Mouse (Mus musculus) hindbrain, embryonic 12.5 days (tissue): ENCODE measurements around the gene Tomm40l. TPM values are rescaled to one million over a fixed set of nuclear protein-coding genes. Genes with fewer than 3 reads are reported as not detected.

Experiments used
- ATAC-seq: fragments of 200-750 bp; cut with Nextera tagmentation; 2 replicates; pipeline ENCODE4 v1.8.0; 2017; ENCODE audit warnings: moderate TSS enrichment; ENCODE audit not compliant: low FRiP score
- H3K27ac ChIP-seq: fragments of 300-500 bp; sonication (generic); 2 replicates; pipeline ENCODE4 v1.5.1; 2016; ENCODE audit warnings: mild to moderate bottlenecking
- H3K27me3 ChIP-seq: fragments of 300-500 bp; sonication (generic); 2 replicates; pipeline ENCODE4 v1.6.1; 2016; ENCODE audit warnings: mild to moderate bottlenecking
- H3K36me3 ChIP-seq: fragments of 300-500 bp; sonication (generic); 2 replicates; pipeline ENCODE4 v1.6.1; 2016; ENCODE audit warnings: mild to moderate bottlenecking
- H3K4me1 ChIP-seq: fragments of 300-500 bp; sonication (generic); 2 replicates; pipeline ENCODE4 v1.6.1; 2016
- H3K4me2 ChIP-seq: fragments of 300-500 bp; sonication (generic); replicated peaks from 2 replicates; pipeline ENCODE4 v1.6.1; 2016; ENCODE audit warnings: mild to moderate bottlenecking
- H3K4me3 ChIP-seq: fragments of 300-500 bp; sonication (generic); 2 replicates; pipeline ENCODE4 v1.5.1; 2016; ENCODE audit warnings: mild to moderate bottlenecking
- H3K9ac ChIP-seq: fragments of 300-500 bp; sonication (generic); 2 replicates; pipeline ENCODE4 v1.6.1; 2016; ENCODE audit warnings: mild to moderate bottlenecking, moderate library complexity
- H3K9me3 ChIP-seq: fragments of 300-500 bp; sonication (generic); replicated peaks from 2 replicates; pipeline ENCODE4 v1.6.1; 2016; ENCODE audit warnings: mild to moderate bottlenecking
- WGBS: fragments of 180-500 bp; shearing (Covaris S2); methylation state at CpG from one replicate; pipeline ENCODE4 v1.1.7; 2016; 5-methylcytosine and 5-hydroxymethylcytosine counted together
- polyA plus RNA-seq: library from polyadenylated mRNA; unstranded; fragments of >200 nt; fragmentation: Nextera tagmentation; extraction: Ambion mirVana; gene quantifications from 2 replicates; pipeline ENCODE4 v1.2.1, GENCODE M21; 2016

Tomm40l gene
- polyA plus RNA-seq, 1 experiment from 2014 or later, result 28.1 TPM

GRCm38 (mm10) chr1:171183025-171183424 lies 39.3 kb downstream of the Tomm40l start:
- Histone ChIP-seq H3K27me3 (no peaks in the 10 kb centered on the region), H3K36me3 (no peaks in the 10 kb centered on the region), H3K9me3 (no peaks in the 10 kb centered on the region), H3K4me2 (no peak overlapping the region), H3K27ac (no peak overlapping the region), H3K4me3 (no peak overlapping the region), H3K9ac (no peak overlapping the region), H3K4me1 (peaks cover under 1% of the 10 kb centered on the region)
- WGBS, result 82% methylated on average over 3 of the region's 3 CpGs
- ATAC-seq, result no peak

DNA sequence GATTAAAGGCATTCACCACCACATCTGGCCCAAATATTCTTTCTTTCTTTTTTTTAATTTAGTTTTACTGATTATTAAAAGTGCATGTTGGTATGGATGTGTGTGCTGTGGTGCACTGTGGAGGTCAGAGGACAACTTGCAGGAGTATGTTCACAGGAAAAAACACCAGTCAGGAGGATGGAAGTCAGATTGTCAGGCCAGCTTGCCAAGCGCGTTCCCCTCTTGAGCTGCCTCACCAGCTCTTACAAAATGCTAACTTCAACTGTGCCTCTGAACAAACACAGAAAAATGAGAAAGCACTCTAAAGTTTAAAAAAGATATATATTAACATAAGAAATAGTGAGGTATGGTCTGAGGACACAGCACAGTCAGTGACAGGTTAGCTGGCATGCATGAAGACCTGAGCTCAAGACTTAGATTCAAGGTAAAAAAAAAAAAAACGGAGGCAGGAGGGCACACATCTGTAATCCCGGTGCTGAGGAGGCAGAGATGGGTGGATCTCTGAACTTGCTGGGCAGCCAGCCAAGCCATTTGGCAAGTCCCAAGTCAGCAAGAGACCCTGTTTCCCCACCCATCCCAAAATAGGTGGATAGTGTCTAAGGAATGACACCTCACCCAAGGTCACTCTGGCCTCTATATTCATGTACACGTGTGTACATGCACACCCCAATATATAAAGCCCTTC lies 42.7 kb downstream of the Tomm40l start:
- H3K36me3 ChIP-seq, result no peaks in the 10 kb centered on the region
- H3K9ac ChIP-seq, result no peak overlapping the region
- no peak overlapping the region for H3K4me3 ChIP-seq
- no peak for ATAC-seq
- WGBS, result 88% methylated on average over 5 of the region's 5 CpGs
- H3K4me1 ChIP-seq, result no peaks in the 10 kb centered on the region
- H3K27ac ChIP-seq, result no peak overlapping the region
- no peak overlapping the region for H3K4me2 ChIP-seq
- H3K27me3 ChIP-seq, result no peaks in the 10 kb centered on the region
- no peaks in the 10 kb centered on the region for H3K9me3 ChIP-seq

GRCm38 (mm10) chr1:171172779-171173178 lies 49.5 kb downstream of the Tomm40l start:
- WGBS, result 97% methylated on average over 8 of the region's 8 CpGs
- H3K4me3 ChIP-seq, result no peak overlapping the region
- no peaks in the 10 kb centered on the region for H3K36me3 ChIP-seq
- H3K27ac ChIP-seq, result no peak overlapping the region
- H3K4me2 ChIP-seq, result no peak overlapping the region
- H3K4me1 ChIP-seq, result no peaks in the 10 kb centered on the region
- no peak for ATAC-seq
- no peaks in the 10 kb centered on the region for H3K9me3 ChIP-seq
- H3K27me3 ChIP-seq, result no peaks in the 10 kb centered on the region
- no peak overlapping the region for H3K9ac ChIP-seq

DNA sequence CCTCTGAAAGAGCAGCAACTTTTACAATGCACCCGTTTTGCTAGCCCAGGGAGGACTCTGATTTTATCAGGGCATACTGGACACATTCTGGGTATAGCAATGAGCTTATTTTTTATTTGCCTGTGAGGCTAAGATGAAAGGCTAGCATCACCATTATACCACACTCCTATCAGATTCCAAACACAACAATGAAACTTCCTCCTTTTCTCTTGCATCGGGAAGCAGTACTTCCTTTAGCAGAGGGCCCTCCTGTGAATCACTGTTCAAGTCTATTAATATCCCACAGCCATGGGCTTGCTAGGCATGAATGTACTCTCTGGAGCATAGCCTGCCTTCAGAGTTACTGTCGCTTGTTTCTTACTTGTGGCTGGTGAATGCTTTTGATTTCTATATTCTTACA lies 51.2 kb downstream of the Tomm40l start:
- Histone ChIP-seq H3K27me3 (no peaks in the 10 kb centered on the region), H3K9ac (no peak overlapping the region), H3K4me3 (no peak overlapping the region), H3K27ac (no peak overlapping the region), H3K4me1 (no peaks in the 10 kb centered on the region), H3K4me2 (no peak overlapping the region), H3K36me3 (no peaks in the 10 kb centered on the region), H3K9me3 (no peaks in the 10 kb centered on the region)
- WGBS, result 67% methylated on average over 3 of the region's 3 CpGs
- no peak for ATAC-seq

DNA sequence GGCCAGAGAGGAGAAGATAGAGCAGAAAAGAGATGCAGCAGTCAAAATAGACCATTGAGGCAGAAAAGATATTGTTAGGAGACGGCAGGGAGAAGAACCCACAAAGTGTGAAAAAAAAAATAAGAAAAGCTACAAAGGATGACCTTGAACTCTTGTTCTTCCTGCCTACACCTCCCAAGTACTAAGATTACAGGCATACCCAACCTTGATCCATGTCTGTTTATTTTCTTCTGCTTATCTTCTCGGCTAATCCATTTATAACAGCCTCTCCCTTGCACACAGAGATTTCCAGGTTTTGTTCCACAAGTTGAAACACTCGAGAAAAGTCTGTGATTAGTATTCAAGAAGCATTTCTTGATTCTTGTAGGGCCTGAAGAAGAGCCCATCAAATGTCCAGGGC lies 52.4 kb downstream of the Tomm40l start:
- 74% methylated on average over 3 of the region's 3 CpGs for WGBS
- no peak overlapping the region for H3K4me3 ChIP-seq

DNA sequence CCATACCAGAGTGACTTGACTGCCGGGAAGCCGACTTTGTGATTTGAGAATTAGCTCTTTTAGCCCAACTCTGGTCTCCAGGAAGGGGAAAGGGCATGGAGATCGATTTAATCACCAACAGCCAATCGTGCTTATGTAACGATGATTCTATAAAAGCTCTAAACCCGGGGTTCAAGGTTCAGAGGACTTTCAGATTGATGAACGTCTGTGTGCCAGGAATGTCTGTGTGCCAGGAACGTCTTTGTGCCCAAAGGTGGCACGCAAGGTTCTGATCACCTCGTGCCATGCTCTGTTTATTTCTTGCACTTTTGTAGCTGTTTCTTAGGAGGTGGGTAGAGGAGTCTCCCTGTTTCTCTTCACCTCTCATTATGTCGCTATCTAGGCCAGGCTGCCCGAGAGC lies 53.4 kb downstream of the Tomm40l start:
- Histone ChIP-seq H3K4me2 (no peak overlapping the region), H3K4me1 (no peaks in the 10 kb centered on the region), H3K9ac (no peak overlapping the region), H3K9me3 (no peaks in the 10 kb centered on the region), H3K27ac (no peak overlapping the region), H3K4me3 (no peak overlapping the region), H3K36me3 (no peaks in the 10 kb centered on the region), H3K27me3 (no peaks in the 10 kb centered on the region)
- WGBS, result 91% methylated on average over 12 of the region's 12 CpGs
- no peak for ATAC-seq

More for the DNA sequence above, 52.4 kb downstream of the Tomm40l start:
- Histone ChIP-seq H3K4me1 (no peaks in the 10 kb centered on the region), H3K9ac (no peak overlapping the region), H3K27ac (no peak overlapping the region), H3K27me3 (no peaks in the 10 kb centered on the region), H3K36me3 (no peaks in the 10 kb centered on the region), H3K4me2 (no peak overlapping the region), H3K9me3 (no peaks in the 10 kb centered on the region)
- no peak for ATAC-seq

Other genes with a start within 250 kb of the Tomm40l start
- gene Fcgr2b, start 246.0 kb downstream of the Tomm40l start, polyA plus RNA-seq, result 0.43 and 0.49 TPM in 2 replicates
- 0.25 and 0.45 TPM in 2 replicates for gene Fcgr4, start 203.6 kb downstream of the Tomm40l start, polyA plus RNA-seq
- 7.2 and 9.1 TPM in 2 replicates for gene Fcgr3, start 157.6 kb downstream of the Tomm40l start, polyA plus RNA-seq
- gene Cfap126, start 108.6 kb downstream of the Tomm40l start, polyA plus RNA-seq, result 9.8 and 14.1 TPM in 2 replicates
- gene Sdhc, start 71.9 kb downstream of the Tomm40l start, polyA plus RNA-seq, result 214 and 218 TPM in 2 replicates
- 2.4 and 4.2 TPM in 2 replicates for gene Mpz, start 71.8 kb downstream of the Tomm40l start, polyA plus RNA-seq
- gene Pcp4l1, start 26.2 kb downstream of the Tomm40l start, polyA plus RNA-seq, result 22.8 and 28.7 TPM in 2 replicates
- gene Nr1i3, start 8.5 kb downstream of the Tomm40l start, polyA plus RNA-seq, result 0.15 and 0.39 TPM in 2 replicates
- 2.7 and 4.2 TPM in 2 replicates for gene Apoa2, start 2.5 kb upstream of the Tomm40l start, polyA plus RNA-seq
- 22.1 and 24.1 TPM in 2 replicates for gene Fcer1g, start 11.9 kb upstream of the Tomm40l start, polyA plus RNA-seq
- gene Adamts4, start 27.9 kb upstream of the Tomm40l start, polyA plus RNA-seq, result 8.5 and 10.6 TPM in 2 replicates
- 209 and 227 TPM in 2 replicates for gene Ndufs2, start 28.9 kb upstream of the Tomm40l start, polyA plus RNA-seq
- gene B4galt3, start 47.8 kb upstream of the Tomm40l start, polyA plus RNA-seq, result 83.6 and 85.6 TPM in 2 replicates
- 60.5 and 60.9 TPM in 2 replicates for gene Ppox, start 58.7 kb upstream of the Tomm40l start, polyA plus RNA-seq
- 114 and 117 TPM in 2 replicates for gene Usp21, start 65.5 kb upstream of the Tomm40l start, polyA plus RNA-seq
- 106 and 108 TPM in 2 replicates for gene Ufc1, start 72.5 kb upstream of the Tomm40l start, polyA plus RNA-seq
- 54.6 and 58.9 TPM in 2 replicates for gene Dedd, start 106.6 kb upstream of the Tomm40l start, polyA plus RNA-seq
- gene Nit1, start 123.1 kb upstream of the Tomm40l start, polyA plus RNA-seq, result 47.4 and 48.1 TPM in 2 replicates
- gene Pfdn2, start 123.2 kb upstream of the Tomm40l start, polyA plus RNA-seq, result 134 and 149 TPM in 2 replicates
- gene Klhdc9, start 138.3 kb upstream of the Tomm40l start, polyA plus RNA-seq, result 2.0 and 3.6 TPM in 2 replicates
- gene Nectin4, start 147.6 kb upstream of the Tomm40l start, polyA plus RNA-seq, result 1.6 and 1.7 TPM in 2 replicates
- 0.83 and 0.98 TPM in 2 replicates for gene Arhgap30, start 166.4 kb upstream of the Tomm40l start, polyA plus RNA-seq
- 175 and 182 TPM in 2 replicates for gene Usf1, start 188.8 kb upstream of the Tomm40l start, polyA plus RNA-seq
- 8.1 and 9.4 TPM in 2 replicates for gene Tstd1, start 196.4 kb upstream of the Tomm40l start, polyA plus RNA-seq
- gene F11r, start 215.0 kb upstream of the Tomm40l start, polyA plus RNA-seq, result 14.5 and 18.6 TPM in 2 replicates